Mouse (Mus musculus): ENCODE results near the gene Hk1.

GRCm38 (mm10) chr10:62333269-62333668 lies 46.4 kb downstream of the Hk1 start:
- TF ChIP-seq CTCF (IDR thresholded peaks at IDR 0.05; ENCODE audit: low read depth, low read length) (no peak), POLR2A (IDR thresholded peaks at IDR 0.05; ENCODE audit: borderline replicate concordance, low read depth, low read length) (no peak)

Data from bone marrow macrophage, adult 2 months (primary cell).